8 mouse cellular contexts compared by ENCODE assay signal in the genomic region with DNA sequence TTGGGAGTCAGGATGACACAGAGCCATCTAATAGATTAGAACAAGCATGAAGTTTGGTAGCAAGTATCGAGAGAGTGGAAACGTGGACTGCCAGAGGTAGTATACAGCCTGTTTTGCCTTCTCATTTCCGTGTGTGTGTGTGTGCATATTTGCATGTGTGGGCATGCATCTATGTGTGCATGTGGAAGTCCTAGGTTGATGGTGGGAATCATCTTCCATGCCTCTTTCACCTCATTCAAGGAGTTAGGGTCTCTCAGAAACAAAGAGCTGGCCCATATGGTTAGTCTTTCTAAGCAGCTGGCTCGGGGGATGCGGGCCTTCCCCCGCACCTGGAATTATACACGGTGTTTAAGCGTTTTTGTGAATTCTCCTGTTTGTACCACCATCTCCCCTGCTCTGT. TPM values are rescaled to one million over a fixed set of nuclear protein-coding genes. Genes with fewer than 3 reads are reported as not detected.
A peak's percentile ranks its signal among the peaks of the same experiment; 100 is the strongest.
DNase-seq lines count a peak whose midpoint lies in the region; ATAC-seq and TF ChIP-seq lines count a peak whose summit lies in the region.

No protein-coding gene starts in this region.

- DNase-seq in CD4-positive, CD25-positive, alpha-beta regulatory T cell, adult 2 months (ENCODE audit: low read depth, low spot score), result peak; percentile 8
- DNase-seq in kidney, postnatal 0 days (ENCODE audit: low spot score), result no peak
- no peak for DNase-seq in kidney, postnatal 10 days
- no peak for DNase-seq in midbrain, postnatal 0 days (ENCODE audit: low spot score)
- no peak for DNase-seq in MN1 (ENCODE audit: low spot score)
- DNase-seq in left cerebral cortex, postnatal 10 days (ENCODE audit: extremely low spot score in 1 of 2, low spot score in 2 of 2), result no peak

- 96% methylated on average over 8 of the region's 8 CpGs for WGBS in kidney, postnatal 0 days
- WGBS in intestine, embryonic 16.5 days, result 93% methylated on average over 8 of the region's 8 CpGs
- 93% methylated on average over 8 of the region's 8 CpGs for WGBS in midbrain, postnatal 0 days

- H3K36me3 ChIP-seq in kidney, postnatal 0 days (ENCODE audit: insufficient read depth, low read length), result peaks cover 15% of the 10 kb centered on the region
- peaks cover 6% of the 10 kb centered on the region; the same call in 1 of the 2 replicates for H3K36me3 ChIP-seq in intestine, embryonic 16.5 days (ENCODE audit: control insufficient read depth, insufficient read depth, low read length)
- H3K36me3 ChIP-seq in midbrain, postnatal 0 days (ENCODE audit: insufficient read depth, low read length), result peaks cover 18% of the 10 kb centered on the region

- intact Hi-C loops in left cerebral cortex, postnatal 10 days (cut with DNase I), result no loop called here

- H3K9me3 ChIP-seq in kidney, postnatal 0 days (replicated peaks; ENCODE audit: low read length), result no peaks in the 10 kb centered on the region
- no peaks in the 10 kb centered on the region for H3K9me3 ChIP-seq in intestine, embryonic 16.5 days (ENCODE audit: control insufficient read depth, low read length)
- H3K9me3 ChIP-seq in midbrain, postnatal 0 days (ENCODE audit: low read length), result no peaks in the 10 kb centered on the region

- TF ChIP-seq CTCF in kidney, postnatal 0 days (IDR thresholded peaks at IDR 0.05; ENCODE audit: low read depth), result no peak
- TF ChIP-seq CTCF in midbrain, postnatal 0 days (IDR thresholded peaks at IDR 0.05), result no peak

- H3K4me2 ChIP-seq in kidney, postnatal 0 days (ENCODE audit: low read length), result 0 out of 2 replicates have a peak overlapping the region, but pooled peaks have one; percentile 69
- 0 out of 2 replicates have a peak overlapping the region, but pooled peaks have one; percentile 74 for H3K4me2 ChIP-seq in intestine, embryonic 16.5 days (ENCODE audit: low read depth, low read length)
- H3K4me2 ChIP-seq in midbrain, postnatal 0 days (ENCODE audit: low read depth, low read length, poor library complexity, severe bottlenecking), result peak overlapping the region; percentile 77

- no peak for ATAC-seq in CD4-positive, CD25-positive, alpha-beta regulatory T cell, adult 4 months
- ATAC-seq in kidney, postnatal 0 days (replicated peaks; ENCODE audit: low FRiP score, low read depth), result no peak
- ATAC-seq in intestine, embryonic 16.5 days, result no peak
- ATAC-seq in midbrain, postnatal 0 days (ENCODE audit: low FRiP score), result no peak

- H3K27me3 ChIP-seq in kidney, postnatal 0 days (ENCODE audit: insufficient read depth, low read length), result no peaks in the 10 kb centered on the region
- no peaks in the 10 kb centered on the region for H3K27me3 ChIP-seq in intestine, embryonic 16.5 days (replicated peaks; ENCODE audit: control insufficient read depth, insufficient read depth, low read length)
- H3K27me3 ChIP-seq in midbrain, postnatal 0 days (ENCODE audit: insufficient read depth, low read length), result no peaks in the 10 kb centered on the region

- H3K4me1 ChIP-seq in kidney, postnatal 0 days (replicated peaks; ENCODE audit: insufficient read depth, low read length), result peaks cover 13% of the 10 kb centered on the region; the same call in 1 of the 2 replicates
- peaks cover 5% of the 10 kb centered on the region; the same call in 1 of the 2 replicates for H3K4me1 ChIP-seq in intestine, embryonic 16.5 days (ENCODE audit: control insufficient read depth, insufficient read depth, low read length)
- peaks cover 9% of the 10 kb centered on the region for H3K4me1 ChIP-seq in midbrain, postnatal 0 days (ENCODE audit: insufficient read depth, low read length)

- no peak overlapping the region for H3K27ac ChIP-seq in kidney, postnatal 0 days
- H3K27ac ChIP-seq in intestine, embryonic 16.5 days (ENCODE audit: low read length), result no peak overlapping the region
- no peak overlapping the region for H3K27ac ChIP-seq in midbrain, postnatal 0 days (ENCODE audit: low read depth, low read length)

- no peak overlapping the region for H3K9ac ChIP-seq in kidney, postnatal 0 days (ENCODE audit: low read depth, low read length)
- H3K9ac ChIP-seq in intestine, embryonic 16.5 days (ENCODE audit: low read depth, low read length), result no peak overlapping the region
- no peak overlapping the region for H3K9ac ChIP-seq in midbrain, postnatal 0 days (replicated peaks; ENCODE audit: low read length, poor library complexity, severe bottlenecking)

- no peak overlapping the region for H3K4me3 ChIP-seq in kidney, postnatal 0 days (replicated peaks; ENCODE audit: low read depth, low read length)
- H3K4me3 ChIP-seq in intestine, embryonic 16.5 days (ENCODE audit: low read length), result no peak overlapping the region
- H3K4me3 ChIP-seq in midbrain, postnatal 0 days (ENCODE audit: low read depth, low read length), result peak overlapping the region; percentile 96; the same call in 1 of the 2 replicates

RNA-seq across cellular contexts. Expression of a gene that starts 0.7 kb away (rescaled TPM):
- 10 to 100 TPM in 1 of 2 experiments, 1 to 10 TPM in 1; 5.3 to 11.6 TPM for polyA plus RNA-seq in CD4-positive, CD25-positive, alpha-beta regulatory T cell, adult 4 months (2017; shearing (Covaris generic))
- polyA plus RNA-seq in kidney, postnatal 0 days (2015; fragmentation: Nextera tagmentation; extraction: Ambion mirVana), result 31.4 and 33.6 TPM in 2 replicates
- polyA plus RNA-seq in intestine, embryonic 16.5 days (2015; fragmentation: Nextera tagmentation; extraction: Ambion mirVana), result 86.6 and 109 TPM in 2 replicates
- 37.1 and 40.5 TPM in 2 replicates for total RNA-seq in midbrain, postnatal 0 days (2014; rRNA removed)
- 15.9 TPM in 2 replicates for polyA plus RNA-seq in midbrain, postnatal 0 days (2015; fragmentation: Nextera tagmentation; extraction: Ambion mirVana)
- total RNA-seq in left cerebral cortex, postnatal 10 days (2021), result 10 to 100 TPM; 29.6 to 30.2 TPM

RNA-seq across cellular contexts. Expression of a gene that starts 2.1 kb away (rescaled TPM):
- 10 to 100 TPM; 15.4 to 18.1 TPM for polyA plus RNA-seq in CD4-positive, CD25-positive, alpha-beta regulatory T cell, adult 4 months (2017; shearing (Covaris generic))
- 108 and 130 TPM in 2 replicates for polyA plus RNA-seq in kidney, postnatal 0 days (2015; fragmentation: Nextera tagmentation; extraction: Ambion mirVana)
- 345 and 365 TPM in 2 replicates for polyA plus RNA-seq in intestine, embryonic 16.5 days (2015; fragmentation: Nextera tagmentation; extraction: Ambion mirVana)
- 78.2 and 91.7 TPM in 2 replicates for total RNA-seq in midbrain, postnatal 0 days (2014; rRNA removed)
- polyA plus RNA-seq in midbrain, postnatal 0 days (2015; fragmentation: Nextera tagmentation; extraction: Ambion mirVana), result 64.9 and 68.8 TPM in 2 replicates
- total RNA-seq in left cerebral cortex, postnatal 10 days (2021), result 10 to 100 TPM; 69.4 to 73.7 TPM

RNA-seq across cellular contexts. Expression of a gene that starts 33.0 kb away (rescaled TPM):
- polyA plus RNA-seq in CD4-positive, CD25-positive, alpha-beta regulatory T cell, adult 4 months (2017; shearing (Covaris generic)), result 100 to 1,000 TPM; 108 to 114 TPM
- polyA plus RNA-seq in kidney, postnatal 0 days (2015; fragmentation: Nextera tagmentation; extraction: Ambion mirVana), result 101 and 106 TPM in 2 replicates
- polyA plus RNA-seq in intestine, embryonic 16.5 days (2015; fragmentation: Nextera tagmentation; extraction: Ambion mirVana), result 118 and 132 TPM in 2 replicates
- total RNA-seq in midbrain, postnatal 0 days (2014; rRNA removed), result 71.7 and 94.7 TPM in 2 replicates
- polyA plus RNA-seq in midbrain, postnatal 0 days (2015; fragmentation: Nextera tagmentation; extraction: Ambion mirVana), result 109 and 119 TPM in 2 replicates
- total RNA-seq in left cerebral cortex, postnatal 10 days (2021), result 10 to 100 TPM; 92.5 to 98.2 TPM
